Mouse (Mus musculus): Measurements from ENCODE around the gene Prkar2a. TPM values are rescaled to one million over a fixed set of nuclear protein-coding genes. Genes with fewer than 3 reads are reported as not detected.

The Prkar2a gene
- polyA plus RNA-seq, 1 experiment from 2014 or later = 59.3 TPM

DNA sequence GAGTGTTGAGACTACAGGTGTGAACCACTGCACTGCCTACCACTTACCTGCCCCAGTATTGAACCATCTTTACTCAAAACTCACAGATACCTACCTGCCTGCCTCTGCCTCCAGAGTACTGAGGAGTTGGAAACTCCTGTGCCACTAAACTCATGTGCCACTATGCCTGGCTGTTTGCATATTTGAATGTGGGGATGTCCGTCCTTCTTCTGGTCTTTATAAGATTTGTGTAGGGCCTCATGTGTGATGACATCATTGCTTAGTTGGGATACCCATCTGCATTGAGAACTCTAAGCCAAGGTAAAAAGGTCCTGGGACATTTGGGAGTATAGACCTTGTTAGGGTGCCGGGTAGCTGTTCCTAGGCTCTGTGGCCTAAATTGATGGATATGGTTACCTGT lies 98.0 kb downstream of the Prkar2a start:
- H3K36me3 ChIP-seq = no peaks in the 10 kb centered on the region; the same call in 1 of the 2 replicates
- ATAC-seq (ENCODE audit: low FRiP score) = no peak
- peak overlapping the region; percentile 25 for H3K4me2 ChIP-seq (replicated peaks)
- H3K4me1 ChIP-seq = peaks cover 76% of the 10 kb centered on the region
- no peaks in the 10 kb centered on the region for H3K27me3 ChIP-seq
- no peaks in the 10 kb centered on the region for H3K9me3 ChIP-seq (replicated peaks)
- H3K9ac ChIP-seq = no peak overlapping the region
- H3K27ac ChIP-seq = no peak overlapping the region
- WGBS = 97% methylated on average over 2 of the region's 2 CpGs
- H3K4me3 ChIP-seq = no peak overlapping the region

DNA sequence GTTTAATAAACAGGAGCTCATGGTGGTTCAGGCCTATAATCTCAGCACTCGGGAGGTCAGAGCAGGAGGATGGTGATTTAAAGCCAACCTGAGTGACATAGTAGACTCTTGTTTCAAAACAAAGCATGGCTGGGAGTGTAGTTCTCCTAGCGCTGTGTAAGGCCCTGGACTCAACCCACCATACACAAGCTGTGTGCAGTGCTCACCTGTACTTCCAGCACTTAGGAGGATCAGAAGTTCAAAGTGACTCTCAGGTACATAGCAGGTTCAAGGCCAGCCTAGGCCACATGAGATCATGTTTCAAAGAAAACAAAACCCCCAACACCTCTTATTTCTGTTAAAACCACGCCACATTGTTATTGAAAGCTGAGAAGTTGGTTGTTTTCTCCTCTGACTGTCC lies 99.6 kb downstream of the Prkar2a start:
- Histone ChIP-seq H3K9me3 (replicated peaks) (no peaks in the 10 kb centered on the region), H3K9ac (no peak overlapping the region), H3K27ac (no peak overlapping the region), H3K36me3 (no peaks in the 10 kb centered on the region; the same call in 1 of the 2 replicates), H3K4me3 (no peak overlapping the region), H3K4me2 (replicated peaks) (0 out of 2 replicates have a peak overlapping the region, but pooled peaks have one; percentile 25), H3K4me1 (peaks cover 83% of the 10 kb centered on the region), H3K27me3 (no peaks in the 10 kb centered on the region)
- 84% methylated on average over 3 of the region's 3 CpGs for WGBS
- ATAC-seq (ENCODE audit: low FRiP score) = no peak

- no peaks in the 10 kb centered on the region for H3K9me3 ChIP-seq (replicated peaks)
- H3K4me2 ChIP-seq (replicated peaks) = no peak overlapping the region
- peaks cover 91% of the 10 kb centered on the region for H3K4me1 ChIP-seq
- 97% methylated on average over 1 of the region's 1 CpGs for WGBS
- H3K4me3 ChIP-seq = no peak overlapping the region
- no peak overlapping the region for H3K9ac ChIP-seq
- no peaks in the 10 kb centered on the region for H3K27me3 ChIP-seq
- ATAC-seq (ENCODE audit: low FRiP score) = no peak
- peaks cover 15% of the 10 kb centered on the region for H3K36me3 ChIP-seq
- H3K27ac ChIP-seq = no peak overlapping the region
Observed at GRCm38 (mm10) chr9:108792307-108792706, 103.2 kb downstream of the Prkar2a start.

GRCm38 (mm10) chr9:108792730-108793129 lies 103.6 kb downstream of the Prkar2a start:
- no peak overlapping the region for H3K27ac ChIP-seq
- no peak overlapping the region for H3K9ac ChIP-seq
- H3K4me2 ChIP-seq (replicated peaks) = no peak overlapping the region
- peaks cover 19% of the 10 kb centered on the region for H3K36me3 ChIP-seq
- no peaks in the 10 kb centered on the region for H3K9me3 ChIP-seq (replicated peaks)
- WGBS = 48% methylated on average over 3 of the region's 3 CpGs
- no peaks in the 10 kb centered on the region for H3K27me3 ChIP-seq
- peaks cover 88% of the 10 kb centered on the region for H3K4me1 ChIP-seq
- H3K4me3 ChIP-seq = no peak overlapping the region
- ATAC-seq (ENCODE audit: low FRiP score) = no peak

- no peak overlapping the region for H3K4me2 ChIP-seq (replicated peaks)
- no peaks in the 10 kb centered on the region for H3K27me3 ChIP-seq
- 62% methylated on average over 2 of the region's 2 CpGs for WGBS
- peaks cover 43% of the 10 kb centered on the region for H3K36me3 ChIP-seq
- H3K9ac ChIP-seq = no peak overlapping the region
- H3K27ac ChIP-seq = no peak overlapping the region
- peaks cover 62% of the 10 kb centered on the region for H3K4me1 ChIP-seq
- no peak for ATAC-seq (ENCODE audit: low FRiP score)
- no peaks in the 10 kb centered on the region for H3K9me3 ChIP-seq (replicated peaks)
- H3K4me3 ChIP-seq = no peak overlapping the region
Observed at GRCm38 (mm10) chr9:108795281-108795680, 106.2 kb downstream of the Prkar2a start.

- Histone ChIP-seq H3K4me1 (peaks cover 59% of the 10 kb centered on the region), H3K9me3 (replicated peaks) (no peaks in the 10 kb centered on the region), H3K4me3 (no peak overlapping the region), H3K4me2 (replicated peaks) (peak overlapping the region; percentile 25; the same call in 1 of the 2 replicates), H3K9ac (no peak overlapping the region), H3K27ac (no peak overlapping the region), H3K27me3 (no peaks in the 10 kb centered on the region), H3K36me3 (peaks cover 45% of the 10 kb centered on the region)
- 0 out of 2 replicates have a peak, but pooled peaks have one; percentile 67 for ATAC-seq (ENCODE audit: low FRiP score)
- 30% methylated on average over 11 of the region's 11 CpGs for WGBS
Observed at GRCm38 (mm10) chr9:108795762-108796161, 106.6 kb downstream of the Prkar2a start.

DNA sequence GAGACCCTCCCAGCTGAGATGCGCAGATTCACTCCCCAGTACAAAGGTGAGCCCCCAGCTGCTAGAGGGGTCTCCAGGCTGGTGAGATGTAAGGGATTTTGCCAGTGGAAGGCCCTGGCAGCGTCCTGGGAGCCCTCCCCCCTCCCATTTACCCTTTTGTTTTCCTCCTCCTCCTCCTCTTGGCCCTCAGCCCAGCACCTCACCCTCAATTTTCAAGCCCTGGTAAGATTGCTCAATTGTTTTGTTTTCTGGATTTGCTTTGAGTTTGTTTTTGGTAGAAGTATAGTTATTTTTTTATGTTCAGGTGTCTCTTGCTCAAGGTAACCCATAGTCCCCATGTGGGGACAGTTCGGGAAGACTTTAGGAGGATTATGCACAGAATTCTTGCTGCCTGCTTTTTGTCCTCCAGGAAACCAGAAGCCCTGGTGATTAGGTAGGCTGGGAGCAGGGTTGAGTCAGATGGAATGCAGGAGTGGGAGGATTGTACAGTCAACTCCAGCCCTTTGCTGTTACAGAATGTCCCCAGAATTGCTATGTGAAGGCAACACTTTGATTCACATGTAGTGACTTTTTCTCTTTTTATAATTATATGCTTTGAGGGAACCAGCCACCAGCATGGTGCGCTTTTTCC lies 107.4 kb downstream of the Prkar2a start:
- Histone ChIP-seq H3K9ac (no peak overlapping the region), H3K27me3 (no peaks in the 10 kb centered on the region), H3K4me2 (replicated peaks) (0 out of 2 replicates have a peak overlapping the region, but pooled peaks have one; percentile 25), H3K9me3 (replicated peaks) (no peaks in the 10 kb centered on the region), H3K36me3 (peaks cover 50% of the 10 kb centered on the region), H3K27ac (0 out of 2 replicates have a peak overlapping the region, but pooled peaks have one; percentile 30), H3K4me1 (peaks cover 52% of the 10 kb centered on the region), H3K4me3 (no peak overlapping the region)
- ATAC-seq (ENCODE audit: low FRiP score) = no peak
- 68% methylated on average over 4 of the region's 4 CpGs for WGBS

GRCm38 (mm10) chr9:108797477-108797876 lies 108.4 kb downstream of the Prkar2a start:
- Histone ChIP-seq H3K4me1 (peaks cover 42% of the 10 kb centered on the region), H3K4me2 (replicated peaks) (no peak overlapping the region), H3K9ac (no peak overlapping the region), H3K27ac (no peak overlapping the region), H3K36me3 (peaks cover 60% of the 10 kb centered on the region), H3K4me3 (no peak overlapping the region), H3K27me3 (no peaks in the 10 kb centered on the region), H3K9me3 (replicated peaks) (no peaks in the 10 kb centered on the region)
- 91% methylated on average over 7 of the region's 7 CpGs for WGBS
- no peak for ATAC-seq (ENCODE audit: low FRiP score)

GRCm38 (mm10) chr9:108798508-108799075 lies 109.5 kb downstream of the Prkar2a start:
- Histone ChIP-seq H3K9ac (no peak overlapping the region), H3K36me3 (peaks cover 68% of the 10 kb centered on the region), H3K27me3 (no peaks in the 10 kb centered on the region), H3K27ac (no peak overlapping the region), H3K4me2 (replicated peaks) (no peak overlapping the region), H3K9me3 (replicated peaks) (no peaks in the 10 kb centered on the region), H3K4me3 (no peak overlapping the region), H3K4me1 (peaks cover 31% of the 10 kb centered on the region)
- ATAC-seq (ENCODE audit: low FRiP score) = no peak
- WGBS = 88% methylated on average over 5 of the region's 5 CpGs

DNA sequence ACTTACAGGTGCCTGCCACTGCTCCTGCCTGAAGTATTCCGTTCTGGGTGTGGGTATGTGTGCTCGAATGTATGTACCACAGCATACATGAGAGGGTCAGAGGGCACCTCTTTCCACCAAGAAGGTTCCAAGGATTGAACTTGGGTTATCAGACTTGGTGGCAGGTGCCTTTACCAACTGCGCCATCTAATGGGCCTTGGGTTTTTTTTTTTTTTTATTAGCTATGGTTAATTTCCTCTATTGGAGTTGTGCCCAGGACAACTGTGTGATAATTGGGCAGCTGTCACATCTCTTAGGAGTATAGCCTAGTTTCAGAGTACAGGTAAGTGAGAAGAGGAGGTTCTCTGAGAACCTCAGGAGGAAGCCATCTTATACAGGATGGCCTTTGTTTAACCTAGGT lies 110.5 kb downstream of the Prkar2a start:
- no peak overlapping the region for H3K4me2 ChIP-seq (replicated peaks)

More for the DNA sequence above, 110.5 kb downstream of the Prkar2a start:
- H3K4me1 ChIP-seq = peaks cover 23% of the 10 kb centered on the region
- no peak overlapping the region for H3K4me3 ChIP-seq
- no peak overlapping the region for H3K27ac ChIP-seq
- H3K27me3 ChIP-seq = no peaks in the 10 kb centered on the region
- no peak overlapping the region for H3K9ac ChIP-seq
- ATAC-seq (ENCODE audit: low FRiP score) = no peak
- H3K36me3 ChIP-seq = peaks cover 78% of the 10 kb centered on the region
- WGBS = 96% methylated on average over 3 of the region's 3 CpGs
- H3K9me3 ChIP-seq (replicated peaks) = no peaks in the 10 kb centered on the region
